Mouse (Mus musculus) large intestine, adult 2 months (tissue): ENCODE data around the gene Alx1. TPM values are rescaled to one million over a fixed set of nuclear protein-coding genes. Genes with fewer than 3 reads are reported as not detected.

Experiments
- polyA plus RNA-seq: library from polyadenylated mRNA; depleted of rRNA; stranded (reverse); fragments of >200 nt; gene quantifications from 2 replicates; pipeline ENCODE4 v1.2.3, GENCODE M21; 2012; rRNA removed

Gene Alx1
- polyA plus RNA-seq, 1 experiment = not detected

Other genes starting within 250 kb of the Alx1 start
- gene Lrriq1, start 206.1 kb upstream of the Alx1 start, polyA plus RNA-seq = not detected in 2 replicates